Mouse (Mus musculus): ENCODE results near the gene Npas2.

The Npas2 gene

GRCm38 (mm10) chr1:39332456-39332855 is 138.9 kb downstream of the Npas2 start:
- in situ Hi-C loops (cut with MboI, MseI) = no loop called here

- in situ Hi-C loops (cut with MboI, MseI) = no loop called here
These were observed 142.1 kb downstream of the Npas2 start for GRCm38 (mm10) chr1:39335561-39336196.

- in situ Hi-C loops (cut with MboI, MseI) = no loop called here
These were observed 143.3 kb downstream of the Npas2 start for GRCm38 (mm10) chr1:39336788-39337187.

GRCm38 (mm10) chr1:39338831-39339230 is 145.3 kb downstream of the Npas2 start:
- in situ Hi-C loops (cut with MboI, MseI) = no loop called here

- in situ Hi-C loops (cut with MboI, MseI) = no loop called here
These were observed 145.9 kb downstream of the Npas2 start for GRCm38 (mm10) chr1:39339455-39339854.

GRCm38 (mm10) chr1:39340156-39340555 is 146.6 kb downstream of the Npas2 start:
- in situ Hi-C loops (cut with MboI, MseI) = loop anchor here (5.0 kb wide), 1 partner anchor 328 kb away; no protein-coding TSS in a partner anchor

- in situ Hi-C loops (cut with MboI, MseI) = loop anchor here (5.0 kb wide), 1 partner anchor 328 kb away; no protein-coding TSS in a partner anchor
These were observed 147.1 kb downstream of the Npas2 start for GRCm38 (mm10) chr1:39340647-39341046.

GRCm38 (mm10) chr1:39341807-39342206 is 148.3 kb downstream of the Npas2 start:
- in situ Hi-C loops (cut with MboI, MseI) = loop anchor here (5.0 kb wide), 1 partner anchor 330 kb away; no protein-coding TSS in a partner anchor

- in situ Hi-C loops (cut with MboI, MseI) = loop anchor here (5.0 kb wide), 1 partner anchor 331 kb away; no protein-coding TSS in a partner anchor
These were observed 149.7 kb downstream of the Npas2 start for GRCm38 (mm10) chr1:39343242-39343641.

- in situ Hi-C loops (cut with MboI, MseI) = loop anchor here (5.0 kb wide), 1 partner anchor 333 kb away; no protein-coding TSS in a partner anchor
These were observed 151.6 kb downstream of the Npas2 start for GRCm38 (mm10) chr1:39344981-39345600.

GRCm38 (mm10) chr1:39349001-39349400 is 155.5 kb downstream of the Npas2 start:
- in situ Hi-C loops (cut with MboI, MseI) = no loop called here

- in situ Hi-C loops (cut with MboI, MseI) = no loop called here
These were observed 155.9 kb downstream of the Npas2 start for GRCm38 (mm10) chr1:39349427-39349826.

GRCm38 (mm10) chr1:39361754-39362514 is 168.4 kb downstream of the Npas2 start:
- in situ Hi-C loops (cut with MboI, MseI) = no loop called here

- in situ Hi-C loops (cut with MboI, MseI) = no loop called here
These were observed 169.0 kb downstream of the Npas2 start for GRCm38 (mm10) chr1:39362515-39362893.

- in situ Hi-C loops (cut with MboI, MseI) = no loop called here
These were observed 172.0 kb downstream of the Npas2 start for GRCm38 (mm10) chr1:39365562-39365961.

- in situ Hi-C loops (cut with MboI, MseI) = no loop called here
These were observed 173.5 kb downstream of the Npas2 start for GRCm38 (mm10) chr1:39367045-39367444.

GRCm38 (mm10) chr1:39367601-39368266 is 174.2 kb downstream of the Npas2 start, which contains the start of gene Rpl31:
TSS of gene Rpl31 (plus strand) at chr1:39367842.
- in situ Hi-C loops (cut with MboI, MseI) = no loop called here

GRCm38 (mm10) chr1:39368267-39368841 is 174.8 kb downstream of the Npas2 start:
- in situ Hi-C loops (cut with MboI, MseI) = no loop called here

GRCm38 (mm10) chr1:39370431-39370830 is 176.9 kb downstream of the Npas2 start:
- in situ Hi-C loops (cut with MboI, MseI) = no loop called here

- in situ Hi-C loops (cut with MboI, MseI) = no loop called here
These were observed 178.8 kb downstream of the Npas2 start for GRCm38 (mm10) chr1:39372220-39372843.

GRCm38 (mm10) chr1:39373378-39373777 is 179.8 kb downstream of the Npas2 start:
- in situ Hi-C loops (cut with MboI, MseI) = no loop called here
